Mouse (Mus musculus) CH12.LX (cell line): ENCODE measurements around the gene Nhej1.

Experiments used
- CTCF ChIP-seq, 2 experiments: IDR thresholded peaks in 1 of 2; conservative IDR thresholded peaks in 1 of 2; 2 replicates each; pipeline ENCODE4 v1.5.1; 2011 to 2012; ENCODE audit warnings: low read depth in 2 of 2, low read length in 2 of 2, improper control_type of control experiment in 1 of 2, inconsistent platforms in 1 of 2, mild to moderate bottlenecking in 1 of 2, moderate library complexity in 1 of 2
- E2F4 ChIP-seq: IDR thresholded peaks from 2 replicates; pipeline ENCODE4 v1.6.1; 2011; ENCODE audit warnings: low read depth, low read length, improper control_type of control experiment; ENCODE audit not compliant: insufficient replicate concordance
- ETS1 ChIP-seq: conservative IDR thresholded peaks from 2 replicates; pipeline ENCODE4 v1.6.1; 2012; ENCODE audit warnings: low read depth, mild to moderate bottlenecking, inconsistent platforms, low read length, improper control_type of control experiment, moderate library complexity
- JUND ChIP-seq: conservative IDR thresholded peaks from 2 replicates; pipeline ENCODE4 v1.6.1; 2011; ENCODE audit warnings: low read depth, low read length, improper control_type of control experiment
- KAT2A ChIP-seq: IDR thresholded peaks from 2 replicates; pipeline ENCODE4 v1.6.1; 2012; ENCODE audit warnings: low read length, improper control_type of control experiment, inconsistent platforms; ENCODE audit not compliant: insufficient replicate concordance
- MAFK ChIP-seq: IDR thresholded peaks from 2 replicates; pipeline ENCODE4 v1.6.1; 2011; ENCODE audit warnings: low read length, improper control_type of control experiment; ENCODE audit not compliant: insufficient replicate concordance
- MEF2A ChIP-seq: IDR thresholded peaks from 2 replicates; pipeline ENCODE4 v1.6.1; 2014; ENCODE audit warnings: low read depth, mild to moderate bottlenecking, inconsistent platforms, low read length, improper control_type of control experiment, borderline replicate concordance
- POLR2A ChIP-seq: IDR thresholded peaks from 2 replicates; pipeline ENCODE4 v1.6.1; 2011; ENCODE audit warnings: low read depth, mild to moderate bottlenecking, improper control_type of control experiment, low read length

DNA sequence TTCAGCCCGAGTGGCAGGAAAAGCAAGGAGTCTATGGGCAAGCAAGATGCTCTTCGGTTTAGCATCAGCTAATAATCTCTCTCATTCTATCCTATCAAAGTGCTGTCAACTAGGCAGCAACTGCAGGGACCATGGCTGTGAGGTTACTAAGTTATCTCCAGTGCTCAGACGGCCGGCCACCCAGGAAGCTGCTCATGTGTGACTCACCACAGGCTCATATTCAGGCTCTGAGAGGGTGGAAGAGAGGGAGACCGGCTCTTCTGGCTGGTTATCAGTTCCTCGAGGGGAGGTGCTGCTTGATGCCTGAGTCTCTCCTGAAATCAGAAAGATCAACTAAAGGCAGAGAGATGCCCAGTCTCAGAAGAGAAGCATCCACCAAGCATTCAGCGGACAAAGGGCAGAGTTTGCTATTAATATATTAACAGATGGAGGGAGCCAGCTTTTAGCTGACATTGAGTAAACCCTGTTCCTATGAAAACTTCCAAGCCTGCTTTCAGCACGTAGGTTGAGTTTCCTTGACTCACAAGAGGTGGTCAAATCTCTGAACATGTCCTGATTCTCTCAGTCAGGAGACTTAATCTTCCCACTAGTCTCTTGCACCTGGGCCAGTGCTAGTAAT, 156.9 kb downstream of the Nhej1 start:
- no peak for TF ChIP-seq JUND
- TF ChIP-seq MEF2A, result no peak
- TF ChIP-seq CTCF (conservative IDR thresholded peaks at IDR 0.05 in 1 of 2, IDR thresholded peaks at IDR 0.05 in 1 of 2; ENCODE audit: low read depth in 2 of 2, low read length in 2 of 2), result no peak
- TF ChIP-seq MAFK, result no peak
- TF ChIP-seq POLR2A, result no peak
- no peak for TF ChIP-seq E2F4
- TF ChIP-seq ETS1, result no peak
- TF ChIP-seq KAT2A, result no peak
